Mouse (Mus musculus) hindbrain, embryonic 16.5 days (tissue): ENCODE data around the gene Gdf7. TPM values are rescaled to one million over a fixed set of nuclear protein-coding genes. Genes with fewer than 3 reads are reported as not detected.
A peak's percentile ranks its signal among the peaks of the same experiment; 100 is the strongest.

ENCODE experiments used
- ATAC-seq: fragments of 200-750 bp; cut with Nextera tagmentation; 2 replicates; pipeline ENCODE4 v1.8.0; 2017; ENCODE audit warnings: moderate TSS enrichment, moderate library complexity
- H3K27ac ChIP-seq: fragments of 300-500 bp; sonication (generic); 2 replicates; pipeline ENCODE4 v1.5.1; 2014; ENCODE audit warnings: low read depth, mild to moderate bottlenecking, control low read depth, low read length, moderate library complexity
- H3K27me3 ChIP-seq: fragments of 300-500 bp; sonication (generic); replicated peaks from 2 replicates; pipeline ENCODE4 v1.6.1; 2014; ENCODE audit warnings: low read length; ENCODE audit not compliant: control insufficient read depth, insufficient read depth
- H3K36me3 ChIP-seq: fragments of 300-500 bp; sonication (generic); 2 replicates; pipeline ENCODE4 v1.6.1; 2014; ENCODE audit warnings: mild to moderate bottlenecking, low read length, moderate library complexity, mixed read lengths; ENCODE audit not compliant: control insufficient read depth, insufficient read depth
- H3K4me1 ChIP-seq: fragments of 300-500 bp; sonication (generic); 2 replicates; pipeline ENCODE4 v1.6.1; 2014; ENCODE audit warnings: low read depth, low read length; ENCODE audit not compliant: control insufficient read depth, insufficient read depth
- H3K4me2 ChIP-seq: fragments of 300-500 bp; sonication (generic); 2 replicates; pipeline ENCODE4 v1.6.1; 2014; ENCODE audit warnings: mild to moderate bottlenecking, low read length, control low read depth, moderate library complexity
- H3K4me3 ChIP-seq: fragments of 300-500 bp; sonication (generic); 2 replicates; pipeline ENCODE4 v1.5.1; 2014; ENCODE audit warnings: mild to moderate bottlenecking, low read length, control low read depth, moderate library complexity
- H3K9ac ChIP-seq: fragments of 300-500 bp; sonication (generic); 2 replicates; pipeline ENCODE4 v1.6.1; 2014; ENCODE audit warnings: low read depth, mild to moderate bottlenecking, control low read depth, low read length, moderate library complexity
- H3K9me3 ChIP-seq: fragments of 300-500 bp; sonication (generic); 2 replicates; pipeline ENCODE4 v1.6.1; 2014; ENCODE audit warnings: mild to moderate bottlenecking, low read length, moderate library complexity; ENCODE audit not compliant: control insufficient read depth
- WGBS: fragments of 180-500 bp; shearing (Covaris S2); extraction: QIAGEN DNeasy Blood & Tissue Kit; methylation state at CpG from one replicate; pipeline ENCODE4 v1.1.7; 2014; 5-methylcytosine and 5-hydroxymethylcytosine counted together
- polyA plus RNA-seq: library from polyadenylated mRNA; unstranded; fragments of >200 nt; fragmentation: Nextera tagmentation; extraction: Ambion mirVana; gene quantifications from 2 replicates; pipeline ENCODE4 v1.2.1, GENCODE M21; 2015

Gdf7 gene
- polyA plus RNA-seq, 1 experiment from 2014 or later = 0.28 TPM

DNA sequence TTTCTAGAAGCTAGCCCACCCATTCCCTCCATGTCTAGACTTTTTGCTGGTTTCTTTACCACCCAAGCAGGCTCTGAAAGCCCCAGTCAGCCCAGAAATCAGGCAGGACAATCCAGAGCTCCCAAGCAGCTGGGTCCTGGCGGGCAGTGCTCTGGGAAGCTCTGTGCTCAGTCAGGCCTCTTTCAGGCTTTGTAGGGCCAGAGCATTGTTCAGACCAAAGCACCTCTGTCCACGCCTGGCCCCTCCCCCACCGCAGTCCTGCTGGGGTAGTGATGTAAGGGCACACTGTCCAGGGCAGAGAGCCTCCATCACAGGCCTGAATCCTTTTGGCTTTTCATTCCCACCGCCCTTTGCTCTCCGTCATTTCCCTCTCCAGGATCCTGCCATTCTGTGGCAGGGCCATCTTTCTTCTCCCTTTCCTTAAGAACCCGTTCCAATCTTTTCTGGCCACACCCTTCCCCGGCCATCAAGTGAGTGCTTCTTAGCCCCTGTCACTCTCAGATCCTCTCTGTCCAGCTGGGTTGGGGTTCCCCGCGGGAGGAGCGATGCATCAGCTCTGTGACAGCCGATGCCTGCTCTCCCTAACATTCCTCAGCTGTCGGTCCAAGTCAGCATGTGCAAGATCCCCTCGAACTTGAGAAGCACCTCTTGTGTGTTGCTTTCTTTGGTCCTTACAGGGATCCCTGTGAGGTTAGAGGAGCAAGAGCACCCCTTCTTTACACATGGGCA lies 38.0 kb upstream of the Gdf7 start:
- H3K4me2 ChIP-seq = no peak overlapping the region
- 29% methylated on average over 13 of the region's 13 CpGs for WGBS
- no peak for ATAC-seq
- H3K4me1 ChIP-seq = peaks cover 4% of the 10 kb centered on the region; the same call in 1 of the 2 replicates
- H3K4me3 ChIP-seq = no peak overlapping the region
- peaks cover 18% of the 10 kb centered on the region for H3K36me3 ChIP-seq
- H3K9ac ChIP-seq = no peak overlapping the region
- H3K27me3 ChIP-seq = no peaks in the 10 kb centered on the region
- H3K9me3 ChIP-seq = no peaks in the 10 kb centered on the region
- H3K27ac ChIP-seq = no peak overlapping the region

DNA sequence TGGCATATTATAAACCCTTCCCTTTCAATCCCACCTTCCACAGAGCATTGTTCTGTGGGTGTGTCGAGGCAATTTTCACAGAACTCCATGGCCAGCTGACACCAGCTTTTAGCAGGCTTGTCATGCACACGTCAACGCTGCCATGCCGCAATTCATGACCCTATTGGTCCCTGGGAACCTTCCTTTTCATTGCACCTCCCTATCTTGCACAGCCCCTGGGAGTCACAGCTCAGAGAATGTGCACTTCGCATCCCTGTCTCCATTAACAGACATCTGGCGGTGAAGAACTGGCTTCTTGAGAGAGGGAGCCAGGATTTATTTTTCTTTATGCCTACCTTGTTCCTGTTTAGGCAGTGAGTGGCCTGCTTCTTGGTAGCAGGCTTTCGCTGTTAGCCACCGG lies 37.2 kb upstream of the Gdf7 start:
- Histone ChIP-seq H3K9ac (0 out of 2 replicates have a peak overlapping the region, but pooled peaks have one; percentile 4), H3K4me1 (peaks cover 4% of the 10 kb centered on the region; the same call in 1 of the 2 replicates), H3K36me3 (peaks cover 18% of the 10 kb centered on the region), H3K4me2 (no peak overlapping the region), H3K27ac (no peak overlapping the region), H3K9me3 (no peaks in the 10 kb centered on the region), H3K27me3 (no peaks in the 10 kb centered on the region), H3K4me3 (no peak overlapping the region)
- WGBS = 42% methylated on average over 8 of the region's 8 CpGs
- no peak for ATAC-seq

DNA sequence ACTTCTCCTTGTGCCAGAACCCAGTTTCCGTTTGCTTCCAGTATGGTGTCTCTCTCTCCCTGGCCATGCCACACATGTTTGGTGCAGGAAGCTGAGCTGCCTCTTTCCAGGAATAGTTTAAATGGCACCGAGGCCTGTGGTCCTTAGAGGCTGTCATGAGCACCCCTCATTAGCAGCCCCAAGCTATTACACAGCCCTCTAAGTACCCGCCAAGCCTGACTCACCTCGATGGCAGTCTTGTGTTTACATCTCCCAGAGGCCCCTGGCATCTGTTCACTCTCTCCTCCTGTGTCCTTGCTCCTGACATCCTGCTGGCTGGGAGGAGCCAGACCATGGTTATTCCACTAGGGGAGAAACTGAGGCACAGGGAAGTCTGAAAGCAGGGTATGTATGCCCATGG lies 36.7 kb upstream of the Gdf7 start:
- Histone ChIP-seq H3K27ac (no peak overlapping the region), H3K4me2 (no peak overlapping the region), H3K27me3 (no peaks in the 10 kb centered on the region), H3K9me3 (no peaks in the 10 kb centered on the region), H3K4me3 (no peak overlapping the region), H3K9ac (no peak overlapping the region), H3K4me1 (peaks cover 4% of the 10 kb centered on the region; the same call in 1 of the 2 replicates), H3K36me3 (peaks cover 18% of the 10 kb centered on the region)
- no peak for ATAC-seq
- WGBS = 39% methylated on average over 4 of the region's 4 CpGs

DNA sequence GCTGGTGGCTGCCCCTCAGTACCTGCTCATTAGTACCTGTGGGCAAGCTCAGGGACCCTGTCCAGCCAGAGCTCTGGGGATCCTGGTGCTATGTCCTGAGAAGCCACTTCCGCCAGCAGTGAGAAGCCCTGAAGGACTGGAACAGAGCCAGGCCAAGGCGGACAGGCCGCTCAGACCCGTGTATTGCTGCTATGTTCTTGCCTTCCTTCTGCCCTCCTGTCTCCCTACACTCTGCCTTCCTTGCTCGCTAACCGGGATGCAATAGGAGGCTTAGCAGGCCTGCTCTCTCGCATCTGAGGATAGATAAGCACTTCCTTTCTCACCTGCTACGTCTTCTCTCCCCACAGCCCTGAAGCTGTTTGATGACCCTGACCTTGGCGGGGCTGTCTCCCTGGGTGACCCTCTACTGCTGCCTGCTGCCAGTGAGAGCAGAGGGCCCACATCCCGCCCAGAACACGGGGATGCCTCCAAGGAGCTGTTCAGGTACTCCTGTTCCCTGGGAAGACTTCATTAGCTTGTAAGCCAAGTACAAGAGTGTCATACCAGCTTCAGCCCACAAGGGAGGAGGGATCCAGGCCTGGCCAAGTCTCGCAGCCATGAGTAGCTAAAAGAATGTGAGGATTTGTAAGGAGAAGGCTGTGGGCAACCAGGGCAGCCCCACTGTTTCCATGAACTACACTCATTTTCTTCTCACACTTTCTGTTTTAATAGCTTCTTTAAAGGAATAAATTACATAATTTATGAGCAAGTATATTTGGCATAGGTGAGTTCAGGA lies 35.7 kb upstream of the Gdf7 start:
- WGBS = 73% methylated on average over 12 of the region's 12 CpGs
- no peak overlapping the region for H3K4me2 ChIP-seq
- H3K27ac ChIP-seq = no peak overlapping the region
- H3K9ac ChIP-seq = no peak overlapping the region
- H3K4me1 ChIP-seq = peaks cover 4% of the 10 kb centered on the region; the same call in 1 of the 2 replicates
- no peaks in the 10 kb centered on the region for H3K27me3 ChIP-seq
- no peaks in the 10 kb centered on the region for H3K9me3 ChIP-seq
- ATAC-seq = no peak
- H3K4me3 ChIP-seq = no peak overlapping the region
- peaks cover 13% of the 10 kb centered on the region; the same call in 1 of the 2 replicates for H3K36me3 ChIP-seq

DNA sequence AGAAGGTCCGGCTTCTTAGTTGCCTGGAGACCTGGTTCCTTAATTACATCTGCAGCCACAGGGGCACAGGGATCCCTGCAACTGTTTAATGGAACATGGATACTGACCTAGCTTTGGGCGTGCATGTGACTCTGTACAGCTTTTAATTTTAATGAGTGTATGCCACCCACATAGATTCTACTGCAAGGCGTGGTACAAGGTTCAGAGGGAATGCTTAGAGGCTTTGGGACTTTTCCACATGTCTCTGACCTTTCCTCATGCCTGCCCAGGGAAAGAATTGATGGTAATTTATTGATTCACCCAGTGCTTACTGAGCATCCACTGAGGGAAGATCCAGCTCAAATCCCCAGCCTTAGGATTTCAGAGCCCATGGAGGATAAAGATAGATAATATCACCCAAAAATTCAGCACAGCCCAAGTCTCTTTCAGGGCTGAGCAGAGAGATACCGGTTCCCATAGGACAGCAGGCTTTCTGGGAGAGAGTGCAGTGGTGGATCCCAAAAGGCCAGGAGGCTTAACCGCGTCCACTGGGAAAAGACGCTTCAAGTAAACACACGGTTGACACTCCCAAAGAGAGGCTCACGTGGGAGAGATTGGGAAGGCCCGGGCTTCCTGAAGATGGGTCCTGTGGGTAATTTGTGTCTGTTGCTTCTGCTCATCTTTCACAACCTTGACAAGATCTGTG lies 35.0 kb upstream of the Gdf7 start:
- H3K4me1 ChIP-seq = peaks cover 8% of the 10 kb centered on the region
- H3K4me3 ChIP-seq = no peak overlapping the region
- 89% methylated on average over 10 of the region's 10 CpGs for WGBS
- no peak for ATAC-seq
- no peak overlapping the region for H3K4me2 ChIP-seq
- H3K36me3 ChIP-seq = peaks cover 7% of the 10 kb centered on the region; the same call in 1 of the 2 replicates
- no peaks in the 10 kb centered on the region for H3K27me3 ChIP-seq
- no peak overlapping the region for H3K9ac ChIP-seq
- H3K27ac ChIP-seq = no peak overlapping the region
- H3K9me3 ChIP-seq = no peaks in the 10 kb centered on the region

DNA sequence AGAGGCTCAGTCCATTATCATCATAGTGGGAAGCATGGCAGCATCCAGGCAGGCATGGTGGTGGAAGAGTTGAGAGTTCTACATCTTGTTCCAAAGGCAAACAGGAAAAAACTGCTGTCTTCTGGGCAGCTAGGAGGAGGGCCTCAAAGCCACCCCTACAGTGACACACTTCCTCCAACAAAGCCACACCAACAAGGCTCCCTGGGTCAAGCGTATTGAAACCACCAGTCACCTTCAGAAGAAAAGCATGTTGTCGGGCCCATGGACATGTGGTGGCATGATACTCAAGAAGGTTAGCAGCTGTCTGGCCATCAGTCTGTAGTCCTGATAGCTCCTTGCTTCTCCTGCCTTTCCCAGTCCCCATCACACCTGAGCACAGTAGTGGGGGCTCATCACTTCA lies 33.7 kb upstream of the Gdf7 start:
- Histone ChIP-seq H3K4me3 (no peak overlapping the region), H3K9me3 (no peaks in the 10 kb centered on the region), H3K4me1 (peaks cover 13% of the 10 kb centered on the region), H3K36me3 (peaks cover 4% of the 10 kb centered on the region; the same call in 1 of the 2 replicates), H3K27me3 (no peaks in the 10 kb centered on the region), H3K9ac (no peak overlapping the region), H3K4me2 (no peak overlapping the region), H3K27ac (no peak overlapping the region)
- 100% methylated on average over 2 of the region's 2 CpGs for WGBS
- no peak for ATAC-seq

DNA sequence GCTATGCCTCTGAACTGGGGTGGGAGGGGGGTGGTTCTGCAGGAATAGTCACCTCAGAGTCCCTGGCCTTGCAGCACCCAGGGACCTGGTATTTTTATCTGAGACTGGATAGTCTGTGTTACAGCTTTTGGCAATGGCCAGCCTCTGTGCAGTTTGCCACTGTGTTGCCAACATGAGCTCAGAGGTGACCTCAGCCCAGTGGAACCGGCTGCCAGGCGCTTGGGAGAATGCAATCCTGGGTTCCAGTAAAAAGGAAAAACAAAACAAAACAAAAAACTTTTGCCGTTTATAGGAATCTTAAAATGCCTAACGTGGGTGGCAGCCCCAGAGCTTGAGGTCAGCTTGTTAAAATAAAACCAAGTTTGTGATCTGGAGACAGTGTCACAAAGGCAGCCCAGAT lies 32.5 kb upstream of the Gdf7 start:
- Histone ChIP-seq H3K4me3 (no peak overlapping the region), H3K9me3 (no peaks in the 10 kb centered on the region), H3K27ac (no peak overlapping the region), H3K27me3 (no peaks in the 10 kb centered on the region), H3K4me2 (no peak overlapping the region), H3K9ac (no peak overlapping the region), H3K4me1 (peaks cover 13% of the 10 kb centered on the region), H3K36me3 (peaks cover 6% of the 10 kb centered on the region)
- ATAC-seq = no peak
- 75% methylated on average over 4 of the region's 4 CpGs for WGBS

DNA sequence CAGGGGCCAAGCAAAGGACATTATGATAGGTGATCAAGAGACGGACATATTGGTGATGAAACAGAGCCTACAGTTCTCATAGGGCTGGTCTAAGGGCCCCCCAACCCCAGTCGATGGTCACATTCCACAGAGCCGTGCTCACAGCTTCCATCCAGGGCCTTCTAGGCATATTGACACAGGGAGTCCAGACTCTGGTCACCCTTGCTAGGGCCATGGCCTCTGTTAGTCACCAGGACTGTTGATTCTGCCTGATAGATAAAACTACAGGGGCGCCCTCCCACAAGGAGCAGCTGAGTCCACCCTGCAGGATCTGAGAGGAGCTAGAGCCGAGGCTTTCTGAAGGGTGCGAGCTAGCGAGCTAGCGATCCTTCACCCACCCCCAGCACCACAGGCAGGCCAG lies 31.9 kb upstream of the Gdf7 start:
- 92% methylated on average over 8 of the region's 8 CpGs for WGBS
- H3K9me3 ChIP-seq = no peaks in the 10 kb centered on the region
- no peak overlapping the region for H3K27ac ChIP-seq
- peaks cover 13% of the 10 kb centered on the region for H3K4me1 ChIP-seq
- H3K4me2 ChIP-seq = no peak overlapping the region
- no peak for ATAC-seq
- no peaks in the 10 kb centered on the region for H3K27me3 ChIP-seq
- no peak overlapping the region for H3K9ac ChIP-seq
- peaks cover 10% of the 10 kb centered on the region for H3K36me3 ChIP-seq
- no peak overlapping the region for H3K4me3 ChIP-seq

DNA sequence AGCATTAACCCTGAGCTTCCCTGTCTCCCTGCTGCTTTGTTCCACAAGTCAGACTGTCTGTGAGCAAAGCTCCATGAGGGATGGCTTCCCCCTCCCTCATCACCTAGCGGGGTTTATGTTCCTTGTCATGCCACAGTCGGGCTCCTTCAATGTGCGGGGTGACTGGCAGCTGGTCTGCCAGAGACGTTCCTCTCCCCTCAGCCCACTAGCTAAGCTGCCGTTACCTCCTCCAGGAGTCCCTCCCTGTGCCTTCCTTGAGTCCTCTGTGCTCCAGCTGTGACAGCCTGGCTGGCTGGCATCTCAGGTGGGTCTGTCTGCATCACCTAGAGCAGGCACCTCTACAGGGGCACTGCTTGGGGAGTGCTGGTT lies 30.4 kb upstream of the Gdf7 start:
- peaks cover 8% of the 10 kb centered on the region for H3K36me3 ChIP-seq
- H3K4me1 ChIP-seq = peaks cover 19% of the 10 kb centered on the region
- H3K9me3 ChIP-seq = no peaks in the 10 kb centered on the region
- H3K27ac ChIP-seq = no peak overlapping the region
- no peak for ATAC-seq
- no peaks in the 10 kb centered on the region for H3K27me3 ChIP-seq
- WGBS = 33% methylated on average over 5 of the region's 5 CpGs
- 0 out of 2 replicates have a peak overlapping the region, but pooled peaks have one; percentile 9 for H3K9ac ChIP-seq
- H3K4me3 ChIP-seq = no peak overlapping the region
- H3K4me2 ChIP-seq = peak overlapping the region; percentile 31; the same call in 1 of the 2 replicates
